Mouse (Mus musculus): ENCODE measurements at regions not wholly inside any gene's neighbourhood (a gene's known extent, or its start where the extent isn't known, plus 50 kb on each side); places are given as distances from the start of the nearest gene placed in this dataset.
A peak's percentile ranks its signal among the peaks of the same experiment; 100 is the strongest.

DNA sequence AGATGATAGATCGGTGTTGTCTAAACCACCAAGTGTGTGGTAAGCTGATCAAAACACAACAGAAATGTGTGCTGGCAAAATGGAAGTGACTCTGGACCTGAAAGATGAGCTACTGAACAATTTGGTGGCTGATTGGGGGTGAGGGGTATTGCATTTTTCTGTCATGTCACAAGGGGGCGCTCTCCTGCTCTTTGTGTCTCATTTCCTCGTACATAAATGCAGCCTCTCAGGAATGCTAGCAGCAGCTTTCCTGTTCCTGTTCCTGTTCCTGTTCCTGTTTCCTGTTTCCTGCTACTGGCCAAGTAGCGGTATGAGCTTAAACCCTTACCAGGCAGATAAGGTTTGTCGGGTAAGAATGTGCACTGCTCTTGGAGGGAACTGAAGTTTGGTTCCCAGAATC, 134.7 kb upstream of the Fstl4 start:
- DNase-seq (ENCODE audit: low read depth, low spot score): peak; percentile 17

GRCm38 (mm10) chr11:52631579-52631978, 132.9 kb upstream of the Fstl4 start:
- no peak for DNase-seq (ENCODE audit: low read depth, low spot score)

GRCm38 (mm10) chr11:52634189-52634588, 130.2 kb upstream of the Fstl4 start:
- DNase-seq (ENCODE audit: low read depth, low spot score): peak; percentile 47

DNA sequence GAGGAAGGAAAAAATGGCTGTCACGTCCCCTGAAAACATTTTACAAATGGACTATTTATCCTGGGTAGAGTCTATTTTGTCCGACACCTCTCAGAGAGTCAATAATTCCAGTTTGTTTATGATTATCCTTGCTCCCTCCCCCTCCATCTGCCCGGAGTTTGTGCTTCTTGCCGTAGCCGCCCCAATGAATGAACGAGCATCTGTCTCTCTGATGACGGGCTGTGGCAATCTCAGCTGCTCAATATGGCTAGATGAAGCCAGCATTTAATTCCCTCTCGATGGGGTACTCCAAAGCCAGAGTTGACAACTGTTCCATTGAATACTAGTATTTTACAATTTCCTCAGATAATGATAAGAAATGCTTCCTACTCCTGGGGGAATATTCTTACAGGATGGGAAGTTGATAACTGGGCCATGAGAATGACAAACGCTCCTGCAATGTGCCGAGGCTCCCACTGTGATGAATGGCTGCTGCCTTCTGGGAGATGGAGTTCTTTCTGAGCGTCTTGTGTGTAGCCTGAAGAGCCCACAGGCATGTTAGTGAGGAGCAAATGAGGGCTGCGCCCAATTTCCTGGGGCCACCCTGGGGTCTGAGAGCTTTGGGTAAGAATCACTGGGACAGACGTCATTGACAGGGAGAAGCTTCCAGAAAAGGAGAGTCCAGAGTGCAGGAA, 128.6 kb upstream of the Fstl4 start:
- DNase-seq (ENCODE audit: low read depth, low spot score): peak; percentile 41

- no peak for DNase-seq (ENCODE audit: low read depth, low spot score)
Measured at GRCm38 (mm10) chr11:52638939-52639338, 125.5 kb upstream of the Fstl4 start.

DNA sequence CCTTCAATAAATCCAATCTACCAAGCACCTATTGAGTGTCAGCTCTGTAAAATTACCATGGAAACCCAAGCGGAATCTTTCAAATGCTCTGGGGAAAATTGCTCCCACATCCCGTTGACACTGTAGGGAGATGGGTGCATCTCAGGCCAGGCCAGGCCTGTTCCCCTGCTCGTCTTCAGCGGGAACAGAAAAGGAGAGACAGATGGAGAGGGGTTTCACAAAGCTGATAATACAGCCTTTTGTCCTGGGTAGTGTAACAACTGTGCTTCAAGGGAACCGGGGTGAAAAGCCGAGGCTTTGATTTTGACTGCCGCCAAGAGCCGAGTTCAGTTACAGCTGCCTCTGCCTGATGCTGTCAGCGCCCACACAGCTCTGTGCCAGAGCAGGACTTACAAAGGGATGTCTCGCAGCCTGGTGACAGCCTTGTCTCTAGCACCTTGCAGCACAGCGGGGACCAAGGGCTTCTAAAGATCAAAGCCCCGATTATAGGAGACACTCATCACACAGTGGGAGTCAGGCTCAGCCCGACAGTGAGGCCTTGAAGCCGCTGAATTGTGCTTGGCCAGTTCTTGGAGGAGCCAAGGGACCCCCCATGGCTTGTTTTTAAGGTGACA, 122.6 kb upstream of the Fstl4 start:
- peak; percentile 76 for DNase-seq (ENCODE audit: low read depth, low spot score)

- DNase-seq (ENCODE audit: low read depth, low spot score): no peak
Measured at GRCm38 (mm10) chr11:52644081-52644768, 120.2 kb upstream of the Fstl4 start.

GRCm38 (mm10) chr11:52648176-52648839, 116.1 kb upstream of the Fstl4 start:
- DNase-seq (ENCODE audit: low read depth, low spot score): peak; percentile 85

GRCm38 (mm10) chr11:52648849-52649400, 115.5 kb upstream of the Fstl4 start:
- DNase-seq (ENCODE audit: low read depth, low spot score): peak; percentile 86

DNA sequence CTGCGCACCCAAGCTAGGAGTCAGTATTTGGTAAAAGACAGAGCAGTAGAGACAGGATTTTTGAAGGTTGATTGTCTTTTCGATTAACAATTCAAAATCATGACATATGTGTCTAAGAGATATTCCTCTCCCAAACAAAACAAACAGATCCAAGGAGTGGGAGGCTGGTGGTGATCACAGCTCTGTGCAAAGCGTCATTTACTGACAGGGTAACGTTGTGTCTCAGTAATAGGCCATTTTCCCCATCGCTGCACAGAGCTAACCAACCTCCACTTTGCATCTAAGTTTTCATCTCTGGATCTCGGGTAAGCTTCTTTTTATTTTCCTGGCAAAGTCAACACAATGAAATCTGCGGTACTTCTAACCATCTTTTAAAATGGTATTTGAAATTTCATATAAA, 109.8 kb upstream of the Fstl4 start:
- DNase-seq (ENCODE audit: low read depth, low spot score): peak; percentile 59

GRCm38 (mm10) chr11:52655720-52656474, 108.5 kb upstream of the Fstl4 start:
- no peak for DNase-seq (ENCODE audit: low read depth, low spot score)

- DNase-seq (ENCODE audit: low read depth, low spot score): peak; percentile 34
Measured at GRCm38 (mm10) chr11:52661234-52661633, 103.2 kb upstream of the Fstl4 start.

DNA sequence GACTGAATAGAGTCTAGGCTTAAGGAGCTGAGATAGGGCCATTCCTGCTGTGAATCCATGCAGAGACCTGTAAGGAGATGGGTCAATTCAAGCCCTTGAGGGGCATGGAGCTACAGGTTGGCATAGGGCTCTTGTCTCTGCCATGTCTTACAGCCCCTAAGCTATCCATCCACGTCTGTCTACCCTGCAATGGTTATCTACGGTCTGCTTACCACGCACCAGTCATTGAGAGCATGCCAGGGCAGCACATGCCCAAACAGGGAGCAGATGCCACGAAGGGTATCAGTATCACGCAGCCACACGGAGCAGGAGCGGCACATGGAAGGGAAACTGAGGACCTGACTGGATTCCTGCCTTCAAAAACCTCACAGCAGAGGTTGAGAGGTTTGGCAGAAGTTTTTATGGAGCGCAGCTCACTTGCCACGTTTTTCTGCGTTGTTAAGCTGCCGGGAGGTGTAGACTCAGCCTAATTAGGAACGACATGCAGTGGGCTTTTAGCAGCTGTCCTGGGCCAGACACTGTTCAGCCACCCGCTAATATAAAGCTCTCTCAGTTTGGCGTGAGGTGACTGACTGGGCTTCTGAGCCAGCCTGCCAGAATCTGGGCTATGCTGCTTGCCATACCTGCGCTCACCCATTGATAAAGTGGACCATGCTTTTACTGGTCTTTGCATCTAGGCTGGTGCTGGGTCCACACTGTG, 102.4 kb upstream of the Fstl4 start:
- DNase-seq (ENCODE audit: low read depth, low spot score): no peak

- peak; percentile 80 for DNase-seq (ENCODE audit: low read depth, low spot score)
Measured at GRCm38 (mm10) chr11:52665343-52665742, 99.1 kb upstream of the Fstl4 start.

GRCm38 (mm10) chr11:52675022-52675421, 89.4 kb upstream of the Fstl4 start:
- DNase-seq (ENCODE audit: low read depth, low spot score): no peak

DNA sequence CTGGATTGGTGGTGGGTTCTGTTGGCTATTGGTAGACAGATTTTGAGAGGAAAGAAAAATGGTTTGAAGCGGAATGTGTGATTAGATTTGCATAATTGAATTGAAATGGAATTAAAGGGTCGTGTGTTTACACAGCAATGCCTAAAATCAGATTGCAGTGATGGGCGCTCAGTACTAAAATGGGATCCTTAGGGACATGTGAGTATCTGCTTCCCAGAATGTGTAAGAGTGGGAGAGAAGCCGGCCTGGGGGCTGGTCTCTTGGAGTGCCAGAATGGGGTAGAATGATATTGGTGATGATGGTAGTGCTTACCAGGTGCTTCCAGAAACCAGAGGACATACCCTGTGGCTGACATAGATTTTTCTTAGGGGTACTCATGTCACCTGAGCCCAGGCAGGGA, 86.2 kb upstream of the Fstl4 start:
- DNase-seq (ENCODE audit: low read depth, low spot score): no peak

- DNase-seq (ENCODE audit: low read depth, low spot score): no peak
Measured at GRCm38 (mm10) chr11:52685436-52685835, 79.0 kb upstream of the Fstl4 start.

- no peak for DNase-seq (ENCODE audit: low read depth, low spot score)
Measured at GRCm38 (mm10) chr11:52692701-52693100, 71.7 kb upstream of the Fstl4 start.

DNA sequence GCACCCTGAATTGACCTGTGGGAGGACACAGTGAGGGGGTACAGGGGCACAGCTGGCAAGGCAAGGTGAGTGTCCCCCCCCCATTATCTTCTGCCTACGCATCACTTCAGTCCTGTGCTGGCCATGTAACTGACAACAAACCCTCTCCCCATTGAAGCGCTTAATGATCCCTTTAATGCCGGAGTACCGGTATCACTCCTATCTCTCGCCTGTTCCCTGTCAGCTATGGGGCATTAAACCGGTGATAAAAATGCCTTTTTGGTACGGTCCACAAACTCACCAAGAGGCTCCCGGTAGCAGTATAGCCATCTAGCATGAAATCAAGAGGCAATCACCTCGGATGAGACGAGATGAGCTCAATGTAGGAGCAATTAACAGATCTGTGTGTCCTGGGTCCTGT, 62.8 kb upstream of the Fstl4 start:
- no peak for DNase-seq (ENCODE audit: low read depth, low spot score)

- DNase-seq (ENCODE audit: low read depth, low spot score): no peak
Measured at GRCm38 (mm10) chr11:52703391-52703790, 61.0 kb upstream of the Fstl4 start.

Data from brain, adult 2 months (tissue).